Mouse (Mus musculus): ENCODE measurements around the gene Tmem38b. TPM values are rescaled to one million over a fixed set of nuclear protein-coding genes. Genes with fewer than 3 reads are reported as not detected.

Gene Tmem38b
- polyA plus RNA-seq, 1 experiment from 2014 or later = 17.0 TPM

- Histone ChIP-seq H3K4me1 (replicated peaks; ENCODE audit: control insufficient read depth, insufficient read depth, low read length) (peaks cover 8% of the 10 kb centered on the region), H3K9ac (ENCODE audit: low read length) (peak overlapping the region; percentile 86), H3K9me3 (ENCODE audit: control insufficient read depth, low read length) (no peaks in the 10 kb centered on the region), H3K36me3 (ENCODE audit: control insufficient read depth, insufficient read depth, low read length) (no peaks in the 10 kb centered on the region), H3K27me3 (ENCODE audit: control insufficient read depth, insufficient read depth, low read depth, low read length) (no peaks in the 10 kb centered on the region), H3K4me3 (ENCODE audit: low read length) (peak overlapping the region; percentile 98), H3K4me2 (ENCODE audit: low read depth, low read length) (peak overlapping the region; percentile 79), H3K27ac (ENCODE audit: low read length) (peak overlapping the region; percentile 66)
- no peak for ATAC-seq (ENCODE audit: low read depth)
- whole genome bisulfite sequencing = 5% methylated on average over 11 of the region's 11 CpGs
These were observed 900 bp downstream of the Tmem38b start for GRCm38 (mm10) chr4:53826641-53827248.

- no peak overlapping the region for H3K27ac ChIP-seq (ENCODE audit: low read length)
- H3K36me3 ChIP-seq (ENCODE audit: control insufficient read depth, insufficient read depth, low read length) = no peaks in the 10 kb centered on the region
- no peaks in the 10 kb centered on the region for H3K27me3 ChIP-seq (ENCODE audit: control insufficient read depth, insufficient read depth, low read depth, low read length)
- H3K4me1 ChIP-seq (replicated peaks; ENCODE audit: control insufficient read depth, insufficient read depth, low read length) = peaks cover 16% of the 10 kb centered on the region
- no peak for ATAC-seq (ENCODE audit: low read depth)
- no peak overlapping the region for H3K4me3 ChIP-seq (ENCODE audit: low read length)
- no peak overlapping the region for H3K9ac ChIP-seq (ENCODE audit: low read length)
- no peaks in the 10 kb centered on the region for H3K9me3 ChIP-seq (ENCODE audit: control insufficient read depth, low read length)
- 86% methylated on average over 5 of the region's 5 CpGs for WGBS
- H3K4me2 ChIP-seq (ENCODE audit: low read depth, low read length) = no peak overlapping the region
These were observed 2.0 kb downstream of the Tmem38b start for GRCm38 (mm10) chr4:53827869-53828268.

GRCm38 (mm10) chr4:53828914-53829313 lies 3.1 kb downstream of the Tmem38b start:
- Histone ChIP-seq H3K9me3 (ENCODE audit: control insufficient read depth, low read length) (no peaks in the 10 kb centered on the region), H3K27me3 (ENCODE audit: control insufficient read depth, insufficient read depth, low read depth, low read length) (no peaks in the 10 kb centered on the region), H3K9ac (ENCODE audit: low read length) (no peak overlapping the region), H3K36me3 (ENCODE audit: control insufficient read depth, insufficient read depth, low read length) (no peaks in the 10 kb centered on the region), H3K4me3 (ENCODE audit: low read length) (no peak overlapping the region), H3K27ac (ENCODE audit: low read length) (no peak overlapping the region), H3K4me1 (replicated peaks; ENCODE audit: control insufficient read depth, insufficient read depth, low read length) (peaks cover 17% of the 10 kb centered on the region), H3K4me2 (ENCODE audit: low read depth, low read length) (no peak overlapping the region)
- 69% methylated on average over 3 of the region's 3 CpGs for WGBS
- ATAC-seq (ENCODE audit: low read depth) = no peak

- Histone ChIP-seq H3K4me1 (replicated peaks; ENCODE audit: control insufficient read depth, insufficient read depth, low read length) (peaks cover 17% of the 10 kb centered on the region), H3K36me3 (ENCODE audit: control insufficient read depth, insufficient read depth, low read length) (no peaks in the 10 kb centered on the region), H3K9me3 (ENCODE audit: control insufficient read depth, low read length) (no peaks in the 10 kb centered on the region), H3K4me3 (ENCODE audit: low read length) (no peak overlapping the region), H3K4me2 (ENCODE audit: low read depth, low read length) (no peak overlapping the region), H3K9ac (ENCODE audit: low read length) (no peak overlapping the region), H3K27me3 (ENCODE audit: control insufficient read depth, insufficient read depth, low read depth, low read length) (no peaks in the 10 kb centered on the region), H3K27ac (ENCODE audit: low read length) (no peak overlapping the region)
- ATAC-seq (ENCODE audit: low read depth) = no peak
- WGBS = 91% methylated on average over 4 of the region's 4 CpGs
These were observed 4.2 kb downstream of the Tmem38b start for GRCm38 (mm10) chr4:53830016-53830415.

GRCm38 (mm10) chr4:53830579-53830978 lies 4.7 kb downstream of the Tmem38b start:
- Histone ChIP-seq H3K27ac (ENCODE audit: low read length) (no peak overlapping the region), H3K4me1 (replicated peaks; ENCODE audit: control insufficient read depth, insufficient read depth, low read length) (peaks cover 12% of the 10 kb centered on the region), H3K4me2 (ENCODE audit: low read depth, low read length) (no peak overlapping the region), H3K4me3 (ENCODE audit: low read length) (no peak overlapping the region), H3K27me3 (ENCODE audit: control insufficient read depth, insufficient read depth, low read depth, low read length) (no peaks in the 10 kb centered on the region), H3K9me3 (ENCODE audit: control insufficient read depth, low read length) (no peaks in the 10 kb centered on the region), H3K9ac (ENCODE audit: low read length) (no peak overlapping the region), H3K36me3 (ENCODE audit: control insufficient read depth, insufficient read depth, low read length) (no peaks in the 10 kb centered on the region)
- ATAC-seq (ENCODE audit: low read depth) = no peak
- 74% methylated on average over 2 of the region's 2 CpGs for WGBS

GRCm38 (mm10) chr4:53832321-53832720 lies 6.5 kb downstream of the Tmem38b start:
- H3K27me3 ChIP-seq (ENCODE audit: control insufficient read depth, insufficient read depth, low read depth, low read length) = no peaks in the 10 kb centered on the region
- H3K4me2 ChIP-seq (ENCODE audit: low read depth, low read length) = no peak overlapping the region
- ATAC-seq (ENCODE audit: low read depth) = peak; percentile 94
- no peaks in the 10 kb centered on the region for H3K36me3 ChIP-seq (ENCODE audit: control insufficient read depth, insufficient read depth, low read length)
- no peak overlapping the region for H3K27ac ChIP-seq (ENCODE audit: low read length)
- H3K9me3 ChIP-seq (ENCODE audit: control insufficient read depth, low read length) = no peaks in the 10 kb centered on the region
- no peak overlapping the region for H3K9ac ChIP-seq (ENCODE audit: low read length)
- H3K4me3 ChIP-seq (ENCODE audit: low read length) = no peak overlapping the region
- 29% methylated on average over 3 of the region's 3 CpGs for WGBS
- peaks cover 10% of the 10 kb centered on the region for H3K4me1 ChIP-seq (replicated peaks; ENCODE audit: control insufficient read depth, insufficient read depth, low read length)

GRCm38 (mm10) chr4:53836978-53837377 lies 11.1 kb downstream of the Tmem38b start:
- no peak overlapping the region for H3K4me2 ChIP-seq (ENCODE audit: low read depth, low read length)
- H3K9me3 ChIP-seq (ENCODE audit: control insufficient read depth, low read length) = no peaks in the 10 kb centered on the region
- no peak overlapping the region for H3K9ac ChIP-seq (ENCODE audit: low read length)
- 15% methylated on average over 5 of the region's 5 CpGs for WGBS
- no peaks in the 10 kb centered on the region for H3K36me3 ChIP-seq (ENCODE audit: control insufficient read depth, insufficient read depth, low read length)
- H3K27ac ChIP-seq (ENCODE audit: low read length) = no peak overlapping the region
- no peak for ATAC-seq (ENCODE audit: low read depth)
- H3K4me3 ChIP-seq (ENCODE audit: low read length) = no peak overlapping the region
- no peaks in the 10 kb centered on the region for H3K27me3 ChIP-seq (ENCODE audit: control insufficient read depth, insufficient read depth, low read depth, low read length)
- peaks cover 13% of the 10 kb centered on the region for H3K4me1 ChIP-seq (replicated peaks; ENCODE audit: control insufficient read depth, insufficient read depth, low read length)

GRCm38 (mm10) chr4:53840158-53840870 lies 14.5 kb downstream of the Tmem38b start:
- H3K4me1 ChIP-seq (replicated peaks; ENCODE audit: control insufficient read depth, insufficient read depth, low read length) = peaks cover 4% of the 10 kb centered on the region; the same call in 1 of the 2 replicates
- 72% methylated on average over 15 of the region's 15 CpGs for WGBS
- no peaks in the 10 kb centered on the region for H3K36me3 ChIP-seq (ENCODE audit: control insufficient read depth, insufficient read depth, low read length)
- no peaks in the 10 kb centered on the region for H3K9me3 ChIP-seq (ENCODE audit: control insufficient read depth, low read length)
- no peak overlapping the region for H3K27ac ChIP-seq (ENCODE audit: low read length)
- no peak overlapping the region for H3K9ac ChIP-seq (ENCODE audit: low read length)
- H3K4me2 ChIP-seq (ENCODE audit: low read depth, low read length) = no peak overlapping the region
- no peak overlapping the region for H3K4me3 ChIP-seq (ENCODE audit: low read length)
- H3K27me3 ChIP-seq (ENCODE audit: control insufficient read depth, insufficient read depth, low read depth, low read length) = no peaks in the 10 kb centered on the region
- peak; percentile 41; the same call in 1 of the 2 replicates for ATAC-seq (ENCODE audit: low read depth)

GRCm38 (mm10) chr4:53843553-53843952 lies 17.7 kb downstream of the Tmem38b start:
- Histone ChIP-seq H3K4me1 (replicated peaks; ENCODE audit: control insufficient read depth, insufficient read depth, low read length) (peaks cover 4% of the 10 kb centered on the region; the same call in 1 of the 2 replicates), H3K4me3 (ENCODE audit: low read length) (no peak overlapping the region), H3K4me2 (ENCODE audit: low read depth, low read length) (no peak overlapping the region), H3K36me3 (ENCODE audit: control insufficient read depth, insufficient read depth, low read length) (no peaks in the 10 kb centered on the region), H3K27ac (ENCODE audit: low read length) (no peak overlapping the region), H3K9me3 (ENCODE audit: control insufficient read depth, low read length) (no peaks in the 10 kb centered on the region), H3K9ac (ENCODE audit: low read length) (no peak overlapping the region), H3K27me3 (ENCODE audit: control insufficient read depth, insufficient read depth, low read depth, low read length) (no peaks in the 10 kb centered on the region)
- no peak for ATAC-seq (ENCODE audit: low read depth)
- 65% methylated on average over 8 of the region's 8 CpGs for WGBS
